Mouse (Mus musculus) cortical plate, adult 2 months (tissue): ENCODE results near the gene Uevld.

Experiments
- CTCF ChIP-seq: fragments of 200-500 bp; IDR thresholded peaks from 2 replicates; pipeline ENCODE4 v1.5.1; 2011; ENCODE audit warnings: mild to moderate bottlenecking, control low read depth, low read length; ENCODE audit not compliant: insufficient read depth; ENCODE audit errors: extremely low read depth
- POLR2A ChIP-seq: fragments of 200-500 bp; IDR thresholded peaks from 2 replicates; pipeline ENCODE4 v1.6.1; 2011; ENCODE audit warnings: mild to moderate bottlenecking, low read length, control low read depth; ENCODE audit not compliant: insufficient read depth; ENCODE audit errors: extremely low read depth

- no peak for TF ChIP-seq CTCF
- no peak for TF ChIP-seq POLR2A
These were observed 62.8 kb downstream of the Uevld start for GRCm38 (mm10) chr7:46895511-46895910.
